Mouse (Mus musculus) forebrain, postnatal 0 days (tissue): Measurements from ENCODE around the gene Tmem63a. TPM values are rescaled to one million over a fixed set of nuclear protein-coding genes. Genes with fewer than 3 reads are reported as not detected.
"Not testable (repeated sequence)": the region's sequence is repeated elsewhere in the genome, so short reads cannot be mapped to it uniquely, and the experiment has no call there.

Experiments
- ATAC-seq: fragments of 200-750 bp; cut with Nextera tagmentation; 2 replicates; pipeline ENCODE4 v1.8.0; 2017; ENCODE audit warnings: mild to moderate bottlenecking, moderate library complexity
- DNase-seq: peaks from one replicate; pipeline ENCODE4 v3.0.0-alpha.2; 2015
- H3K27ac ChIP-seq: fragments of 300-500 bp; sonication (generic); 2 replicates; pipeline ENCODE4 v1.5.1; 2014; ENCODE audit warnings: low read depth, mild to moderate bottlenecking, antibody characterized with exemption, low read length, moderate library complexity, mixed read lengths
- H3K27me3 ChIP-seq: fragments of 300-500 bp; sonication (generic); 2 replicates; pipeline ENCODE4 v1.6.1; 2014; ENCODE audit warnings: mild to moderate bottlenecking, low read length, mixed read lengths; ENCODE audit not compliant: insufficient read depth
- H3K36me3 ChIP-seq: fragments of 300-500 bp; sonication (generic); 2 replicates; pipeline ENCODE4 v1.6.1; 2014; ENCODE audit warnings: mild to moderate bottlenecking, moderate library complexity; ENCODE audit not compliant: insufficient read depth
- H3K4me1 ChIP-seq: fragments of 300-500 bp; sonication (generic); 2 replicates; pipeline ENCODE4 v1.6.1; 2014; ENCODE audit warnings: antibody characterized with exemption; ENCODE audit not compliant: insufficient read depth
- H3K4me2 ChIP-seq: fragments of 300-500 bp; sonication (generic); 2 replicates; pipeline ENCODE4 v1.6.1; 2014; ENCODE audit warnings: low read depth, mild to moderate bottlenecking, moderate library complexity
- H3K4me3 ChIP-seq: fragments of 300-500 bp; sonication (generic); 2 replicates; pipeline ENCODE4 v1.5.1; 2014; ENCODE audit warnings: low read depth, low read length, mixed read lengths
- H3K9ac ChIP-seq: fragments of 300-500 bp; sonication (generic); 2 replicates; pipeline ENCODE4 v1.6.1; 2014; ENCODE audit warnings: mild to moderate bottlenecking
- H3K9me3 ChIP-seq: fragments of 300-500 bp; sonication (generic); 2 replicates; pipeline ENCODE4 v1.6.1; 2016; ENCODE audit warnings: low read length
- CTCF ChIP-seq: sonication (generic); IDR thresholded peaks from 2 replicates; pipeline ENCODE4 v1.5.1; 2016; ENCODE audit warnings: antibody characterized with exemption, control low read depth, low read depth
- WGBS: fragments of 180-500 bp; shearing (Covaris S2); extraction: QIAGEN DNeasy Blood & Tissue Kit; methylation state at CpG from one replicate; pipeline ENCODE4 v1.1.7; 2014; 5-methylcytosine and 5-hydroxymethylcytosine counted together
- polyA plus RNA-seq: library from polyadenylated mRNA; unstranded; fragments of >200 nt; fragmentation: Nextera tagmentation; extraction: Ambion mirVana; gene quantifications from 2 replicates; pipeline ENCODE4 v1.2.1, GENCODE M21; 2015
- total RNA-seq: library from RNA; depleted of rRNA; stranded (reverse); fragments of >200 nt; gene quantifications from 2 replicates; pipeline ENCODE4 v1.2.3, GENCODE M21; 2014

The Tmem63a gene
- total and polyA plus RNA-seq, 2 experiments from 2014 or later, result 2.1 to 3.2 TPM

- DNase-seq, result no peak
- no peaks in the 10 kb centered on the region for H3K4me1 ChIP-seq
- 70% methylated on average over 4 of the region's 4 CpGs for WGBS
- no peak overlapping the region for H3K4me2 ChIP-seq
- no peaks in the 10 kb centered on the region for H3K9me3 ChIP-seq
- TF ChIP-seq CTCF, result no peak
- H3K36me3 ChIP-seq, result no peaks in the 10 kb centered on the region
- H3K27ac ChIP-seq, result no peak overlapping the region
- ATAC-seq, result no peak
- no peak overlapping the region for H3K4me3 ChIP-seq
- no peaks in the 10 kb centered on the region for H3K27me3 ChIP-seq
- no peak overlapping the region for H3K9ac ChIP-seq
These were observed 15.9 kb upstream of the Tmem63a start for GRCm38 (mm10) chr1:180926286-180926685.

- Histone ChIP-seq H3K4me2 (no peak overlapping the region), H3K27ac (no peak overlapping the region), H3K9ac (no peak overlapping the region), H3K27me3 (peaks cover 9% of the 10 kb centered on the region), H3K4me1 (no peaks in the 10 kb centered on the region), H3K9me3 (no peaks in the 10 kb centered on the region), H3K4me3 (no peak overlapping the region), H3K36me3 (no peaks in the 10 kb centered on the region)
- WGBS, result 62% methylated on average over 2 of the region's 2 CpGs
- no peak for TF ChIP-seq CTCF
- ATAC-seq (no peak), DNase-seq (no peak)
These were observed 12.5 kb upstream of the Tmem63a start for GRCm38 (mm10) chr1:180929599-180929998.

DNA sequence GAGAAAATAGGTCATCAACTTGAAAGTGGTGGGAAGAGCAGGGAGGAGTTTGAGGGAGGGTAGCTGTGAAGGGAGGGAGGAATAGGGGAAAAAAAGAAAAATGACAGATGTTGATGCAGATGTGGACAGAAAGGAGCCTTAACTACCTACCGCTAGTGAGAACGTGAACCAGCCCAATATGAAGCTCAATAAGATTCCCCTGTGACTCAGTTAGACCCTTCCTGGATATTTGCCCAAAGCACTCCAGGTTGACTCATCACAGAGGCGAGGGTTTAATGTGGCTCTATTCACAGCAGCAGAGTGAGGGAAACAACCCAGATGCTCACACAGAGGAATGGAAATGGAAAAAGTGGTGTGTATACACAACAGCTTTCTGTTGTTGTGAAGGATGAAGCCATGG, 11.0 kb upstream of the Tmem63a start:
- no peak for ATAC-seq
- H3K9me3 ChIP-seq, result no peaks in the 10 kb centered on the region

GRCm38 (mm10) chr1:180933659-180934058, 8.5 kb upstream of the Tmem63a start:
- peaks cover 31% of the 10 kb centered on the region for H3K27me3 ChIP-seq
- no peak for ATAC-seq
- TF ChIP-seq CTCF, result no peak
- no peak overlapping the region for H3K27ac ChIP-seq
- 19% methylated on average over 6 of the region's 6 CpGs for WGBS
- H3K4me3 ChIP-seq, result no peak overlapping the region
- H3K9me3 ChIP-seq, result no peaks in the 10 kb centered on the region
- DNase-seq, result no peak
- H3K9ac ChIP-seq, result no peak overlapping the region
- no peak overlapping the region for H3K4me2 ChIP-seq
- no peaks in the 10 kb centered on the region for H3K36me3 ChIP-seq
- no peaks in the 10 kb centered on the region for H3K4me1 ChIP-seq

More for the DNA sequence above, 11.0 kb upstream of the Tmem63a start:
- H3K4me1 ChIP-seq, result no peaks in the 10 kb centered on the region
- no peak overlapping the region for H3K27ac ChIP-seq
- H3K27me3 ChIP-seq, result peaks cover 24% of the 10 kb centered on the region
- no peak for TF ChIP-seq CTCF
- H3K9ac ChIP-seq, result no peak overlapping the region
- no peak overlapping the region for H3K4me3 ChIP-seq
- H3K4me2 ChIP-seq, result no peak overlapping the region
- 71% methylated on average over 3 of the region's 3 CpGs for WGBS
- no peak for DNase-seq
- no peaks in the 10 kb centered on the region for H3K36me3 ChIP-seq

DNA sequence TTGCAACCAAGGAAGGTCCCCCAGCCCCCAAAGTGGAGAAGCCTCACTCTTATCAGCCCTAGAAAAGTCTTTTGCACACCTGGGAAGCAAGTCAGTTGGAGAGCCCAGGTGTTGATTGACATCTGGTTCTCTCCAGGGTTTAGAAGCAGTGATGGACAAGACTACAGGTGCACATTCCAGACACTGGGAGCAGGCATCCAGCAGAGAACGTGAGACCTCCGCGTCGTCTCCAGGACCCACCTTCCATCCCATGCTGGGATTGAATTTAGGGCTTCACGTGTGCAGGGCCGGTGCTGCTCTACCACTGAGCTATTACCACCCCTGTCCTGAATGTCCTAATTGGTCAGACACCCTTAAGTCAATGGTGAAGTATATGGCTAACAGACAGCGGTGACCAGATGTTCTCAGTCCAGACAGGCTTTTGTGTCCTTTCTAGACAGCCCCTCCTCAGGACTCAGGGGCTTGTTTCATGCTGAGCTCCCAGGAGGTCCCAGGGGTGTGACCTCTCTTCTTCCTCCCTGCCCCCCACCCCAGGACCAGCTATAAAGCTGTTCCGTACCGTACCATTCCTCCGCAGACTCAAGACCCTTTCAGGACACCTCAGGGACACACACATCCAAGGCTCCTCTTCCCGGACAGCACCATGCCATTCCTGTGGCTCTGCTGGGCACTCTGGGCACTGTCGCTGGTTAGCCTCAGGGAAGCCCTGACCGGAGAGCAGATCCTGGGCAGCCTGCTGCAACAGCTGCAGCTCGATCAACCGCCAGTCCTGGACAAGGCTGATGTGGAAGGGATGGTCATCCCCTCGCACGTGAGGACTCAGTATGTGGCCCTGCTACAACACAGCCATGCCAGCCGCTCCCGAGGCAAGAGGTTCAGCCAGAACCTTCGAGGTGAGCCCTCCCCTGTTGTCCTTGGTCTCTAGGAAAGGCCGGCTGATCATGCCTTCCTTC, 7.4 kb upstream of the Tmem63a start, which contains the start of gene Lefty1:
Gene Lefty1 (plus strand): TSS at position 556 of the 953 bp plus-strand sequence.
- H3K4me1 ChIP-seq, result no peaks in the 10 kb centered on the region
- H3K27ac ChIP-seq, result no peak within 1 kb of the TSS
- no peak for ATAC-seq
- no peak for DNase-seq
- no peak within 1 kb of the TSS for H3K9ac ChIP-seq
- no peaks in the 10 kb centered on the region for H3K36me3 ChIP-seq
- 23% methylated on average over 21 of the region's 21 CpGs for WGBS
- no peak within 1 kb of the TSS for H3K4me2 ChIP-seq
- TF ChIP-seq CTCF, result no peak
- peaks cover 31% of the 10 kb centered on the region for H3K27me3 ChIP-seq
- H3K4me3 ChIP-seq, result no peak within 1 kb of the TSS
- no peaks in the 10 kb centered on the region for H3K9me3 ChIP-seq

GRCm38 (mm10) chr1:180936610-180937398, 5.3 kb upstream of the Tmem63a start:
- 2% methylated on average over 34 of the region's 41 CpGs for WGBS

GRCm38 (mm10) chr1:180937631-180938030, 4.5 kb upstream of the Tmem63a start:
- peaks cover 52% of the 10 kb centered on the region for H3K27me3 ChIP-seq
- WGBS, result 28% methylated on average over 13 of the region's 13 CpGs
- H3K4me1 ChIP-seq, H3K36me3 ChIP-seq, H3K27ac ChIP-seq, H3K4me2 ChIP-seq, H3K4me3 ChIP-seq, ATAC-seq, H3K9me3 ChIP-seq, H3K9ac ChIP-seq, DNase-seq: not testable (repeated sequence)

More at GRCm38 (mm10) chr1:180936610-180937398, 5.3 kb upstream of the Tmem63a start:
- H3K4me2 ChIP-seq, result peak overlapping the region; percentile 45
- H3K27me3 ChIP-seq, result peaks cover 44% of the 10 kb centered on the region
- not testable (repeated sequence) for H3K4me1 ChIP-seq, H3K27ac ChIP-seq, H3K9me3 ChIP-seq, H3K36me3 ChIP-seq
- H3K9ac ChIP-seq, result 0 out of 2 replicates have a peak overlapping the region, but pooled peaks have one; percentile 6
- DNase-seq (peak; percentile 35), ATAC-seq (peak; percentile 91)
- peak overlapping the region; percentile 11; the same call in 1 of the 2 replicates for H3K4me3 ChIP-seq

GRCm38 (mm10) chr1:180938781-180939180, 3.4 kb upstream of the Tmem63a start:
- ATAC-seq, H3K27ac ChIP-seq, H3K4me3 ChIP-seq, H3K36me3 ChIP-seq, H3K4me1 ChIP-seq, H3K4me2 ChIP-seq, H3K9ac ChIP-seq, H3K9me3 ChIP-seq, DNase-seq: not testable (repeated sequence)
- H3K27me3 ChIP-seq, result peaks cover 57% of the 10 kb centered on the region
- WGBS, result 74% methylated on average over 2 of the region's 2 CpGs
